Mouse (Mus musculus) testis, adult 2 months (tissue): Measurements from ENCODE around the gene Zfhx3. TPM values are rescaled to one million over a fixed set of nuclear protein-coding genes. Genes with fewer than 3 reads are reported as not detected.

Experiments
- H3K27ac ChIP-seq: fragments of 200-500 bp; 2 replicates; pipeline ENCODE4 v1.5.1; 2012; ENCODE audit warnings: low read depth, low read length; ENCODE audit not compliant: control insufficient read depth, insufficient read depth
- H3K27me3 ChIP-seq: fragments of 200-500 bp; 2 replicates; pipeline ENCODE4 v1.6.1; 2012; ENCODE audit warnings: mild to moderate bottlenecking, low read length, moderate library complexity; ENCODE audit not compliant: control insufficient read depth, insufficient read depth
- H3K36me3 ChIP-seq: fragments of 200-500 bp; 2 replicates; pipeline ENCODE4 v1.6.1; 2012; ENCODE audit warnings: mild to moderate bottlenecking, low read length; ENCODE audit not compliant: control insufficient read depth, insufficient read depth
- H3K4me1 ChIP-seq: fragments of 200-500 bp; 2 replicates; pipeline ENCODE4 v1.6.1; 2012; ENCODE audit warnings: low read length; ENCODE audit not compliant: control insufficient read depth, insufficient read depth
- H3K4me3 ChIP-seq: fragments of 200-500 bp; 2 replicates; pipeline ENCODE4 v1.5.1; 2012; ENCODE audit warnings: low read depth, mild to moderate bottlenecking, low read length, moderate library complexity, mixed read lengths; ENCODE audit not compliant: control insufficient read depth
- CTCF ChIP-seq: fragments of 200-500 bp; IDR thresholded peaks from 2 replicates; pipeline ENCODE4 v1.5.1; 2012; ENCODE audit warnings: low read depth, mild to moderate bottlenecking, inconsistent platforms, low read length, moderate library complexity; ENCODE audit not compliant: control insufficient read depth, insufficient read depth, insufficient replicate concordance
- POLR2A ChIP-seq: fragments of 200-500 bp; IDR thresholded peaks from 2 replicates; pipeline ENCODE4 v1.6.1; 2012; ENCODE audit warnings: low read depth, mild to moderate bottlenecking, inconsistent platforms, low read length, moderate library complexity; ENCODE audit not compliant: control insufficient read depth
- polyA plus RNA-seq: library from polyadenylated mRNA; depleted of rRNA; stranded (reverse); fragments of >200 nt; gene quantifications from 2 replicates; pipeline ENCODE4 v1.2.3, GENCODE M21; 2012

The Zfhx3 gene
- polyA plus RNA-seq, 1 experiment: 11.9 TPM

GRCm38 (mm10) chr8:108936695-108937448, 994.4 kb downstream of the Zfhx3 start:
- TF ChIP-seq POLR2A (no peak), CTCF (no peak)
- no peaks in the 10 kb centered on the region; the same call in 1 of the 2 replicates for H3K27me3 ChIP-seq
- H3K4me1 ChIP-seq: peaks cover 4% of the 10 kb centered on the region
- H3K4me3 ChIP-seq: no peak overlapping the region
- H3K36me3 ChIP-seq: no peaks in the 10 kb centered on the region; the same call in 1 of the 2 replicates
- H3K27ac ChIP-seq: no peak overlapping the region

GRCm38 (mm10) chr8:108937904-108938455, 995.5 kb downstream of the Zfhx3 start:
- no peaks in the 10 kb centered on the region; the same call in 1 of the 2 replicates for H3K36me3 ChIP-seq
- no peaks in the 10 kb centered on the region; the same call in 1 of the 2 replicates for H3K27me3 ChIP-seq
- H3K27ac ChIP-seq: no peak overlapping the region
- TF ChIP-seq CTCF (no peak), POLR2A (no peak)
- no peak overlapping the region for H3K4me3 ChIP-seq
- H3K4me1 ChIP-seq: peaks cover 4% of the 10 kb centered on the region

- peaks cover 4% of the 10 kb centered on the region for H3K36me3 ChIP-seq
- TF ChIP-seq POLR2A: no peak
- TF ChIP-seq CTCF: no peak
- H3K27me3 ChIP-seq: no peaks in the 10 kb centered on the region; the same call in 1 of the 2 replicates
- H3K27ac ChIP-seq: no peak overlapping the region
- H3K4me1 ChIP-seq: peaks cover 4% of the 10 kb centered on the region
- no peak overlapping the region for H3K4me3 ChIP-seq
These were observed 1000.2 kb downstream of the Zfhx3 start for GRCm38 (mm10) chr8:108942686-108943085.

DNA sequence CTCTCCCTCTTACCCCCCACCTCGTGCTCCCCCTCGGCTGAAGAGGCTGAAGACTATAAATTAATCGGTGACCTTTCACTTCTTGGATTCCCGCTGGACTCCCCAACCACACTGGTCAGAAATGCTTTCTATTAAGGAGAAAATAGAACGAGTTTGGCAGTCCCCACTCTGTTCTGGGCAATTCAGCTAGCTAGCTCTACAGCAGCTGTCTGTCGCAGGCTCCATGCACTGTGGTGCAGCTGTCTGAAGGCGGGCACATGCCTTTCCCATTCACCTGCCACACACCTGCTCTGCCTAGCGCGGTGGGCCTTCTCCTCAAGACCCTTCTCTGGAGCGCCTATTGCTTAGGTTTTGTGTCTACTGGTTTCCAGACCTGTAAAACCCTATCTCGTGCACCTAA, 1000.7 kb downstream of the Zfhx3 start:
- H3K4me1 ChIP-seq: peaks cover 3% of the 10 kb centered on the region
- H3K4me3 ChIP-seq: no peak overlapping the region
- H3K27ac ChIP-seq: no peak overlapping the region
- no peak for TF ChIP-seq CTCF
- no peak for TF ChIP-seq POLR2A
- H3K27me3 ChIP-seq: no peaks in the 10 kb centered on the region; the same call in 1 of the 2 replicates
- H3K36me3 ChIP-seq: peaks cover 4% of the 10 kb centered on the region

- TF ChIP-seq POLR2A (no peak), CTCF (no peak)
- Histone ChIP-seq H3K4me3 (no peak overlapping the region), H3K36me3 (peaks cover 4% of the 10 kb centered on the region), H3K27ac (no peak overlapping the region), H3K4me1 (no peaks in the 10 kb centered on the region; the same call in 1 of the 2 replicates), H3K27me3 (no peaks in the 10 kb centered on the region)
These were observed 1001.9 kb downstream of the Zfhx3 start for GRCm38 (mm10) chr8:108944312-108944711.

DNA sequence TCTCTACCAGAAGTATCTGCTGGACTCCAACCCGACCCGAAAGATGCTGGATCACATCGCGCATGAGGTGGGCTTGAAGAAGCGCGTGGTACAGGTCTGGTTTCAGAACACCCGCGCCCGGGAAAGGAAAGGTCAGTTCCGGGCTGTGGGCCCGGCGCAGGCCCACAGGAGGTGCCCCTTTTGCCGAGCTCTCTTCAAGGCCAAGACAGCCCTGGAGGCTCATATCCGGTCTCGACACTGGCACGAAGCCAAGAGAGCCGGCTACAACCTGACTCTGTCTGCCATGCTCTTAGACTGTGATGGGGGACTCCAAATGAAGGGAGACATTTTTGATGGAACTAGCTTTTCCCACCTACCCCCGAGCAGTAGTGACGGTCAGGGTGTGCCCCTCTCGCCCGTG, 1007.9 kb downstream of the Zfhx3 start:
- peaks cover 3% of the 10 kb centered on the region; the same call in 1 of the 2 replicates for H3K4me1 ChIP-seq
- no peak overlapping the region for H3K27ac ChIP-seq
- TF ChIP-seq CTCF (no peak), POLR2A (no peak)
- no peak overlapping the region; the same call in 1 of the 2 replicates for H3K4me3 ChIP-seq
- H3K27me3 ChIP-seq: no peaks in the 10 kb centered on the region
- H3K36me3 ChIP-seq: peaks cover 4% of the 10 kb centered on the region

- Histone ChIP-seq H3K36me3 (no peaks in the 10 kb centered on the region; the same call in 1 of the 2 replicates), H3K4me3 (no peak overlapping the region), H3K27me3 (no peaks in the 10 kb centered on the region), H3K4me1 (peaks cover 9% of the 10 kb centered on the region), H3K27ac (no peak overlapping the region)
- TF ChIP-seq POLR2A (no peak), CTCF (no peak)
These were observed 1009.1 kb downstream of the Zfhx3 start for GRCm38 (mm10) chr8:108951560-108951959.
